Mouse (Mus musculus) heart, embryonic 14.5 days (tissue): ENCODE measurements around the gene Slc35a1. TPM values are rescaled to one million over a fixed set of nuclear protein-coding genes. Genes with fewer than 3 reads are reported as not detected.

Source experiments
- ATAC-seq: fragments of 200-750 bp; cut with Nextera tagmentation; 2 replicates; pipeline ENCODE4 v1.8.0; 2017; ENCODE audit warnings: low read depth, moderate TSS enrichment; ENCODE audit not compliant: insufficient number of reproducible peaks, insufficient read depth, low FRiP score
- H3K27ac ChIP-seq, 2 experiments: fragments of 200-500 bp in 1 of 2; fragments of 300-500 bp in 1 of 2; sonication (generic) in 1 of 2; replicated peaks in 1 of 2; 2 replicates each; pipeline ENCODE4 v1.5.1; 2012 to 2014; ENCODE audit warnings: low read depth in 2 of 2, low read length in 2 of 2, control low read depth in 1 of 2, mild to moderate bottlenecking in 1 of 2, mixed read lengths in 1 of 2; ENCODE audit not compliant: control insufficient read depth in 1 of 2, insufficient read depth in 1 of 2
- H3K27me3 ChIP-seq: fragments of 300-500 bp; sonication (generic); 2 replicates; pipeline ENCODE4 v1.6.1; 2014; ENCODE audit warnings: mild to moderate bottlenecking, low read length, control low read depth; ENCODE audit not compliant: control insufficient read depth, insufficient read depth
- H3K36me3 ChIP-seq: fragments of 300-500 bp; sonication (generic); 2 replicates; pipeline ENCODE4 v1.6.1; 2014; ENCODE audit warnings: mild to moderate bottlenecking, control low read depth, low read length, mixed read lengths; ENCODE audit not compliant: control insufficient read depth, insufficient read depth
- H3K4me1 ChIP-seq, 2 experiments: fragments of 200-500 bp in 1 of 2; fragments of 300-500 bp in 1 of 2; sonication (generic) in 1 of 2; 2 replicates each; pipeline ENCODE4 v1.6.1; 2012 to 2014; ENCODE audit warnings: low read length in 2 of 2, control low read depth in 1 of 2, mixed read lengths in 1 of 2; ENCODE audit not compliant: control insufficient read depth in 2 of 2, insufficient read depth in 2 of 2
- H3K4me2 ChIP-seq: fragments of 300-500 bp; sonication (generic); 2 replicates; pipeline ENCODE4 v1.6.1; 2014; ENCODE audit warnings: mild to moderate bottlenecking, low read length
- H3K4me3 ChIP-seq, 2 experiments: fragments of 200-500 bp in 1 of 2; fragments of 300-500 bp in 1 of 2; sonication (generic) in 1 of 2; 2 replicates each; pipeline ENCODE4 v1.5.1; 2012 to 2014; ENCODE audit warnings: low read length in 2 of 2, mild to moderate bottlenecking in 2 of 2, control low read depth in 1 of 2, low read depth in 1 of 2, moderate library complexity in 1 of 2; ENCODE audit not compliant: control insufficient read depth in 1 of 2, insufficient read depth in 1 of 2
- H3K9ac ChIP-seq: fragments of 300-500 bp; sonication (generic); 2 replicates; pipeline ENCODE4 v1.6.1; 2014; ENCODE audit warnings: mild to moderate bottlenecking, low read length
- H3K9me3 ChIP-seq: fragments of 300-500 bp; sonication (generic); 2 replicates; pipeline ENCODE4 v1.6.1; 2016; ENCODE audit warnings: low read length, control low read depth; ENCODE audit not compliant: control insufficient read depth
- WGBS: fragments of 180-500 bp; shearing (Covaris S2); extraction: QIAGEN DNeasy Blood & Tissue Kit; methylation state at CpG from one replicate; pipeline ENCODE4 v1.1.7; 2014; 5-methylcytosine and 5-hydroxymethylcytosine counted together
- polyA plus RNA-seq: library from polyadenylated mRNA; unstranded; fragments of >200 nt; fragmentation: Nextera tagmentation; extraction: Ambion mirVana; gene quantifications from 2 replicates; pipeline ENCODE4 v1.2.1, GENCODE M21; 2014

Gene Slc35a1
- polyA plus RNA-seq, 1 experiment from 2014 or later = 55.7 TPM

DNA sequence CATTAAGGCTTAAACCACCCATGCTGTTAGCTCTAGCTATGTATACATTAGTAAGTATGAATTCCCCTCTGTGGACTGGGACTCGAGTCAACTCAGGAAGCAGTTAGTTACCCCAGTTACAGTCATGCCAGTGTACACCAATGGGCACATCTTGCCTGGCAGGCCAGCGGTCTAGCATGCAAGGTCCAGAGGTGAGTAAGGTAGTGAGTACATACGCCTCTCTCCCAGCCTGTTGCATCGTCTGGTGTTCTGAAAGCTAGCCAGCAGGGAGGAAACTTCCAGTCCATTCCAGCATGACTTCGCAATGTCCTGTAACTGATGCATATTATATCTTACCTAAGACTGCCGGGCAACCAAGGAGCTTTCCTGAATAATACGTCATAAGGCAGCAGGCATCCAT lies 34.1 kb downstream of the Slc35a1 start:
- H3K9me3 ChIP-seq = no peaks in the 10 kb centered on the region
- no peak overlapping the region for H3K9ac ChIP-seq
- H3K27me3 ChIP-seq = no peaks in the 10 kb centered on the region
- no peak for ATAC-seq
- 94% methylated on average over 7 of the region's 7 CpGs for WGBS
- H3K4me3 ChIP-seq = no peak overlapping the region
- peaks cover 86% of the 10 kb centered on the region for H3K36me3 ChIP-seq
- H3K4me2 ChIP-seq = no peak overlapping the region
- H3K4me1 ChIP-seq = no peaks in the 10 kb centered on the region
- H3K27ac ChIP-seq = no peak overlapping the region

DNA sequence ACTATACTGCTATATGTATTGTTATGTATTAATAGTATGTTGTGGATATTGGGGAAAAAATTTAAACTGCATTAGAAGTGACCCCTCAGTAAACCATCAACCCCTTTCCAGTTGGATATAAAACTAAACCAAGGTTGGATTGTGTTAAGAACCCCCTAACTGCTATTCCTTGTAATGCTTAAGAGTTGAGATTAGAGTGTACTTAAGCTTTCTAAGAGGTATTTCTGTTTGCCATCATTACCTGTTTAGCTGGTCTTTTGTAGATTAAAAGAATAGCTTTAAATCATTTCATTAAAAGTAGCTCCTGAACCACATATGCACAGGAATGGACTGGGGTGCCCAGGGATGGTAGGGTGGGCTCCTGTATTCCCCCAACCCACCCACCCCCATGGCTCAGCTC lies 42.5 kb downstream of the Slc35a1 start:
- Histone ChIP-seq H3K36me3 (peaks cover 70% of the 10 kb centered on the region), H3K27ac (no peak overlapping the region), H3K4me1 (no peaks in the 10 kb centered on the region), H3K27me3 (no peaks in the 10 kb centered on the region), H3K9me3 (no peaks in the 10 kb centered on the region), H3K4me3 (no peak overlapping the region), H3K9ac (no peak overlapping the region), H3K4me2 (no peak overlapping the region)
- no peak for ATAC-seq

DNA sequence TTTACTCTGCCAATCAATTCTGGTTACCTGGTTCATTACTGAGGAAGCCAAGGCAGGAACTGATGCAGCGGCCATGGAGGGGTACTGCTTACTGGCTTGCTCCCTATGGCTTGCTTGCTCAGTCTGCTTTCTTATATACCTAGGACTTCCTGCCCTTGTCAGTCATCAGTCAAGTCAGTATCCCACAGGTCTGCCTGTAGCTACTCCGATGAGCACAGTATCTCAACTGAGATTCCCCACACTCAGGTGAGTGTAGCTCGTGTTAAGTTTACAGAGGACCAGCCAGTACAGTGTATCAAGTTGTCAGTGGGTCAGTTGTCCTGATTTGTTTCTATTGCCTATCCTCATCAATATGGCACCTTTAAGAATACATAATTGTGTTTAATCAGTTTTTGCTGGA lies 46.5 kb downstream of the Slc35a1 start:
- no peak overlapping the region for H3K27ac ChIP-seq
- H3K4me2 ChIP-seq = no peak overlapping the region
- H3K9ac ChIP-seq = no peak overlapping the region
- no peaks in the 10 kb centered on the region for H3K27me3 ChIP-seq
- 97% methylated on average over 3 of the region's 3 CpGs for WGBS
- H3K9me3 ChIP-seq = no peaks in the 10 kb centered on the region
- ATAC-seq = no peak
- no peak overlapping the region for H3K4me3 ChIP-seq
- peaks cover 52% of the 10 kb centered on the region for H3K36me3 ChIP-seq
- H3K4me1 ChIP-seq = no peaks in the 10 kb centered on the region

DNA sequence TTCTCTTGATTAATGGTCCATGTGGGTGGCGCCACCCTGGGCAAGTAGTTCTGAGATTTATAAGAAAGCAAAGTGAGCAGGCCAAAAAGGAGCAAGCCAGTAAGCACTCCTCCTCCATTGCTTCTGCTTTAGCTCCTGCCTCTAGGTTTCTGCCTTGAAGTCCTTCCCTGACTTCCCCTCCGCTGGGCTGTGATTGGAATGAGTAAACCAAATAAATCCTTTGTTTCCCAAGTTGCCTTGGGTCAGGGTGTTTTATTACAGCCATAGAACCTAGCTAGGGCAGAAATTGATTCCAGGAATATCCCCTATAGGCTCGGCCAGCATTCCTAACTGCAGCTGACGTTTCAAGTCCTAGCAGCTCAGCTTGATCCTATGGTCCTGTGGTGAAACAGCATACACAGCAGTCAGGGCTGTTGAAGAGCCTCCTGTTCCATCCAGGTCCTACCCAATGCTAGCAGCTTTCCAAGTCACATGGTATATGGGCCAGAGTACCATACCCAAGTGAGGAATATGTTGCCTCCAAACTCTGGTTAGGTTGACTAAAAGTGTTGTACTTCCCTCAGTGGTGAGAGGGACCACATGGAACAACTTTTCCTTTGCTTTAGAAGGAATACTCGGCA lies 47.4 kb downstream of the Slc35a1 start:
- Histone ChIP-seq H3K4me3 (no peak overlapping the region), H3K27ac (no peak overlapping the region), H3K36me3 (peaks cover 48% of the 10 kb centered on the region), H3K4me2 (no peak overlapping the region), H3K4me1 (no peaks in the 10 kb centered on the region), H3K9me3 (no peaks in the 10 kb centered on the region), H3K9ac (no peak overlapping the region), H3K27me3 (no peaks in the 10 kb centered on the region)
- ATAC-seq = no peak
- 93% methylated on average over 5 of the region's 5 CpGs for WGBS

DNA sequence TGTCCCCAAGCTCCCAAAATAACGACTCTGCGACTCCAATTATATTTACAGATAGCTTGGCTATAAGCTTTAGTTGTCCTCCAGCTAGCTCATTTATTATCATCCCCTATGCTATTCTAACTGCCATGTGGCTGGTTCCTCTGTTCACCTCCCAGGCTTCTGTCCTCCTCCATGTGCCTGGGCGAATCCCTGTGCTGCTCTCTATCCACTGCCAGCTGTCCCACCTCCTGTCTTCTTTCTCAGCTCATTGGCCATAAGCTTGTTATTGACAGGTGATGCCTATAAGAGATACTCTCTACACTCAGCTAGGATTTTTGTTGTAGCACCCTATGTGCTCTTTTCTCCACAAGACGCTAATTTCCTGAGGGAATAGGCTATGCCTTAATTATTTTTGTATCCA lies 49.4 kb downstream of the Slc35a1 start:
- no peak overlapping the region for H3K9ac ChIP-seq

DNA sequence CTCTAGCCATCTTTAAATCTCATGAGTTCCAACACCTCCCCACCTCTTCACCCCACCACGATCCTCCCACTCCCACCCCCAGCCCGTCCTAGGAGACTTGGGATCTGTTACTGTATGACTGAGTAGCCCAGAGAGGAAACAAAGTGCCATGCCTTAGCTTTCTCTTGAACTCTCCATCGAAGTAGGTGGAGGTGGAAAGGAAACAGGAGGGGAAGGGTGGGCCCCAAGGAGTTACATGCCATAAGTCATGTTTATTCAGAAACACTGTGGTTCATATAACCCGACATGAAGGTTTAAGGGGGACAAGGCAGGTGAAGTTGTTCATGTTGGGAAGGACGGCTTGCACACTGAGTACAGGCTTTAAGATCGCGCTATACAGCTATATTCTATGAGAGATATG lies 49.9 kb downstream of the Slc35a1 start:
- Histone ChIP-seq H3K4me1 (no peaks in the 10 kb centered on the region), H3K36me3 (peaks cover 58% of the 10 kb centered on the region), H3K4me2 (no peak overlapping the region), H3K4me3 (no peak overlapping the region), H3K9me3 (no peaks in the 10 kb centered on the region), H3K27ac (no peak overlapping the region), H3K9ac (no peak overlapping the region), H3K27me3 (no peaks in the 10 kb centered on the region)
- 92% methylated on average over 7 of the region's 7 CpGs for WGBS
- no peak for ATAC-seq

More for the DNA sequence above, 49.4 kb downstream of the Slc35a1 start:
- ATAC-seq = no peak
- Histone ChIP-seq H3K27ac (no peak overlapping the region), H3K36me3 (peaks cover 58% of the 10 kb centered on the region), H3K27me3 (no peaks in the 10 kb centered on the region), H3K9me3 (no peaks in the 10 kb centered on the region), H3K4me1 (no peaks in the 10 kb centered on the region), H3K4me3 (no peak overlapping the region), H3K4me2 (no peak overlapping the region)
- 85% methylated on average over 4 of the region's 4 CpGs for WGBS

DNA sequence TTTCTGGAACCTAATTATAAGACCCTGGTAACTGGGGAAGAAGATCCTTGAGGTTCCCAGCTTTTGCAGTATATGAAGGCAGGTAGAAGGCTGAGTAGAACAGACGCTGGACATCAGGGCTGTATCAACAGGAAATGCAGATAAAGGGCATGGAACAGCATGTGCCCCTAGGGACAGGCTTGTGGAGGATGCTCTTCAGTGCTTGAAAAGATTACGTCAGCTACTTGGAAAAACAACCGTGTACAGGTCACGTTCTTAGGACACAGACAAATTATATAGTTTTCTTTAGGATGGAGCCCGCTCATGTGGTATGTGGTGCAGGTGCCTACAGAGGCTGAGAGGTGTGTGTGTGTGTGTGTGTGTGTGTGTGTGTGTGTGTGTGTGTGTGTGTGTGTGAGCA lies 51.2 kb downstream of the Slc35a1 start:
- Histone ChIP-seq H3K36me3 (peaks cover 57% of the 10 kb centered on the region), H3K9ac (no peak overlapping the region), H3K4me2 (no peak overlapping the region), H3K4me3 (no peak overlapping the region), H3K27me3 (no peaks in the 10 kb centered on the region), H3K9me3 (no peaks in the 10 kb centered on the region), H3K4me1 (no peaks in the 10 kb centered on the region), H3K27ac (no peak overlapping the region)
- WGBS = 64% methylated on average over 5 of the region's 5 CpGs
- no peak for ATAC-seq

DNA sequence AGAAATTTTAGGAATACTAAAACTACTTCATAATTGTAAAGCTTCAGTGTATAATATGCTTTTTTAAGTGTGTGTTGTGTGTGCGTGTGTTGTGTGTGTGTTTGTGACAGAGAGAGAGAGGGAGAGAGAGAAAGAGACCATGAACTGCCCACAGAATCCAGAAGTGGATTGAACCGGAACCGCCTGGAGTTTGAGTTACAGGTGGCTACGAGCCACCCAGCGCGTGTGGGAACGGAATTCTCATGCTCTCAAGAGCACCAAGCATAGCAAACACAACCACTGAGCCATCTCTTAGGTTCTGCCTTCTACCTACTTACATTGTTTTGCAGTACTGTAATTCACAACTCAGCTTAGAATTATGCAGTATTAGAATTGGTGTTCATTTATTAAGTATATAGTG lies 53.1 kb downstream of the Slc35a1 start:
- no peak overlapping the region for H3K4me3 ChIP-seq
- H3K4me2 ChIP-seq = no peak overlapping the region
- peaks cover 53% of the 10 kb centered on the region for H3K36me3 ChIP-seq
- no peaks in the 10 kb centered on the region for H3K27me3 ChIP-seq
- ATAC-seq = no peak
- WGBS = 91% methylated on average over 7 of the region's 7 CpGs
- no peaks in the 10 kb centered on the region for H3K9me3 ChIP-seq
- no peaks in the 10 kb centered on the region for H3K4me1 ChIP-seq
- H3K27ac ChIP-seq = no peak overlapping the region
- no peak overlapping the region for H3K9ac ChIP-seq
